Mouse (Mus musculus) embryonic facial prominence, embryonic 11.5 days (tissue): ENCODE data around the gene Smad6. TPM values are rescaled to one million over a fixed set of nuclear protein-coding genes. Genes with fewer than 3 reads are reported as not detected.

Experiments used
- ATAC-seq: fragments of 200-750 bp; cut with Nextera tagmentation; replicated peaks from 2 replicates; pipeline ENCODE4 v1.8.0; 2017; ENCODE audit warnings: low read depth; ENCODE audit not compliant: insufficient number of reproducible peaks, low FRiP score, low TSS enrichment
- DNase-seq: peaks from one replicate; pipeline ENCODE4 v3.0.0-alpha.2; 2015; ENCODE audit warnings: low spot score
- H3K27ac ChIP-seq: fragments of 300-500 bp; sonication (generic); replicated peaks from 2 replicates; pipeline ENCODE4 v1.5.1; 2014; ENCODE audit warnings: mild to moderate bottlenecking, low read depth, low read length, control low read depth
- H3K27me3 ChIP-seq: fragments of 300-500 bp; sonication (generic); 2 replicates; pipeline ENCODE4 v1.6.1; 2014; ENCODE audit warnings: mild to moderate bottlenecking, low read length, moderate library complexity, mixed read lengths; ENCODE audit not compliant: control insufficient read depth, insufficient read depth
- H3K36me3 ChIP-seq: fragments of 300-500 bp; sonication (generic); replicated peaks from 2 replicates; pipeline ENCODE4 v1.6.1; 2014; ENCODE audit warnings: low read depth, mild to moderate bottlenecking, low read length, moderate library complexity, mixed read lengths; ENCODE audit not compliant: control insufficient read depth, insufficient read depth
- H3K4me1 ChIP-seq: fragments of 300-500 bp; sonication (generic); 2 replicates; pipeline ENCODE4 v1.6.1; 2014; ENCODE audit warnings: low read length, mixed read lengths; ENCODE audit not compliant: control insufficient read depth, insufficient read depth
- H3K4me2 ChIP-seq: fragments of 300-500 bp; sonication (generic); 2 replicates; pipeline ENCODE4 v1.6.1; 2014; ENCODE audit warnings: low read depth, mild to moderate bottlenecking, control low read depth, low read length, moderate library complexity
- H3K4me3 ChIP-seq: fragments of 300-500 bp; sonication (generic); 2 replicates; pipeline ENCODE4 v1.5.1; 2014; ENCODE audit warnings: low read depth, low read length, control low read depth
- H3K9ac ChIP-seq: fragments of 300-500 bp; sonication (generic); replicated peaks from 2 replicates; pipeline ENCODE4 v1.6.1; 2014; ENCODE audit warnings: mild to moderate bottlenecking, control low read depth, low read length
- H3K9me3 ChIP-seq: fragments of 300-500 bp; sonication (generic); replicated peaks from 2 replicates; pipeline ENCODE4 v1.6.1; 2016; ENCODE audit warnings: mild to moderate bottlenecking, low read length, inconsistent platforms, mixed read lengths; ENCODE audit not compliant: control insufficient read depth
- WGBS: fragments of 180-500 bp; shearing (Covaris S2); extraction: QIAGEN DNeasy Blood & Tissue Kit; methylation state at CpG from one replicate; pipeline ENCODE4 v1.1.7; 2014; 5-methylcytosine and 5-hydroxymethylcytosine counted together
- polyA plus RNA-seq: library from polyadenylated mRNA; unstranded; fragments of >200 nt; fragmentation: Nextera tagmentation; extraction: Ambion mirVana; gene quantifications from 2 replicates; pipeline ENCODE4 v1.2.1, GENCODE M21; 2014

The Smad6 gene
- polyA plus RNA-seq, 1 experiment from 2014 or later = 9.3 TPM

DNA sequence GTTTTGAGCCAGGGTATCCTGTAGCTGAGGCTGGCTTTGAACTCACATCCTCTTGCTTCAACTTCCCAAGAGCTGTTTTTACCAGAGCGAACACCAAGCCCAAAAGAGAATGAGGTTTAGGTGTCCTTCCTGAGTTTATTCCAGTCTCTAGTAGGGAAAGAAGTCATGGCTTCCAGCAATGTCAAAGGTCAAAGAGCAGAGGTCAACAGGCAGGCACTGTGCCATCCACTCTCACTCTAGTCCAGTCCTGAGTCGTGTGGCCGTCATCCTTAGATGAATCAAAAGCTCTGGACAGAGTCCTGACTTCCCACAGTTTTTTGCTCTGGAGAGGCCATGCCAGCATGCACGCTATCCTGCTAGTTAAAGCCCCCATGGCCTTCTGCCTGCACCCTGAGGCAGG, 30.7 kb downstream of the Smad6 start:
- Histone ChIP-seq H3K4me3 (no peak overlapping the region), H3K9ac (no peak overlapping the region), H3K9me3 (no peaks in the 10 kb centered on the region), H3K4me1 (no peaks in the 10 kb centered on the region), H3K36me3 (no peaks in the 10 kb centered on the region; the same call in none of the 2 replicates), H3K27me3 (no peaks in the 10 kb centered on the region), H3K27ac (no peak overlapping the region), H3K4me2 (no peak overlapping the region)
- 50% methylated on average over 4 of the region's 4 CpGs for WGBS
- DNase-seq (no peak), ATAC-seq (no peak)

DNA sequence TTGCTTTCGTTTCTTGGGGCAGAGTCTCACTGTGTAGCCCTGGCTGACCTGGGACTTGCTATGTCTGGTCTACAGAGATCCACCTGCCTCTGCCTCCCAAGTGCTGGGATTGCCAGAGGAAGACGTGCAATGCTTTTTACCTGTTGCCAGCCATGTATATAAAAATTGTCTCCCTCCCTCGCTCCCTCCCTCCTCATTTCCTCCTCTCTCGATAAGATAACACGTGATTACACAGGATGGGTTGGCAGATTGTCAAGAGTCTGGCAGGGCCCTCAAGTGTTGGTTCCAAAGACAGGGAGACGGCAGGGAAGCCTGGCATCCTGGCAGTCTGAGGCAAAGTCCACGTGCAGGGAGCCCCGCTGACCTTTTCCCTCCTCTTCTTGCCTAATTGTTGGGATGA, 32.2 kb downstream of the Smad6 start:
- H3K27me3 ChIP-seq = no peaks in the 10 kb centered on the region
- no peaks in the 10 kb centered on the region for H3K36me3 ChIP-seq
- no peaks in the 10 kb centered on the region for H3K9me3 ChIP-seq
- DNase-seq = no peak
- no peak overlapping the region for H3K4me2 ChIP-seq
- ATAC-seq = no peak
- 0 out of 2 replicates have a peak, but pooled peaks cover under 1% of the 10 kb centered on the region for H3K4me1 ChIP-seq
- WGBS = 90% methylated on average over 8 of the region's 8 CpGs
- H3K9ac ChIP-seq = no peak overlapping the region
- H3K4me3 ChIP-seq = no peak overlapping the region
- H3K27ac ChIP-seq = no peak overlapping the region

DNA sequence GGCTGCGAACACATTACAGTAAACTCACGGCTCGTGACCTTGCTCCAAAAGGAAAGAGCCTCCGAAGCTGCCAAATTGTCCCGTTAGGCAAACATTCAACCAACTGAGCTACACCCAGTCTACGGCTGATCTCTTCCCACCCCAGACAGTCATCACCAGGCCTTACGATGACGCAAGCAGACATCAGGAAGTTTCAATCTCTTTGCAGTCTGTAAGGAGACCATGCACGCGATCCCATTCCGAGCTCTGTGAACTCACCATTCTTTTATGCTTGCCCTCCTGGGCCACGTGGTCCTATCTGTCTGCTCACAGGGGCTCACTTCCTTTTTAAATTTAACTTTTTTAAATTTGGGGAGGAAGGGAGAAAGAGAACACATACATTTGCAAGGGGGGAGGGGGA, 32.6 kb downstream of the Smad6 start:
- no peak overlapping the region for H3K27ac ChIP-seq
- H3K27me3 ChIP-seq = no peaks in the 10 kb centered on the region
- H3K4me3 ChIP-seq = no peak overlapping the region
- H3K4me1 ChIP-seq = peaks cover 4% of the 10 kb centered on the region; the same call in 1 of the 2 replicates
- ATAC-seq = no peak
- H3K36me3 ChIP-seq = no peaks in the 10 kb centered on the region
- DNase-seq = no peak
- no peak overlapping the region for H3K9ac ChIP-seq
- 86% methylated on average over 12 of the region's 12 CpGs for WGBS
- no peak overlapping the region for H3K4me2 ChIP-seq
- no peaks in the 10 kb centered on the region for H3K9me3 ChIP-seq

DNA sequence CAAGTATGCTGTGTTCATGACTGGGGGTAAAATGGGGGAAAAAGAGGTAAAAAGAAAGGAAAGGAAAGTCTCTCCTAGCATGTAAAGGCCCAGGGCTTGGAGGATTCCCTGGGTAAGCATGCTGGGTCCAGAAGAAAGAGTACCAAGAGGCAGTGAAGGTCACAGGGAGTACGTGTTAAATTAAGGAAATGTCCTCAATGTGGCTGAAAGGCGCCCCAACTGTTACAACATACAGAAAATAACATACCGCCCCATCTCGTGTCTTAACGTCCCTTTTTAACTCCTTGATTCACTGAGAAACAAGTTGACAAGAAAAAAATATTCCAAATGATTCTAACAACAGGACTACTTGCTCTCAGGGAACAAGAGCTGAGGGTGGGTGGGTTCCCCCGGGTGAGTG, 36.7 kb downstream of the Smad6 start:
- 79% methylated on average over 6 of the region's 6 CpGs for WGBS
- ATAC-seq = no peak

DNA sequence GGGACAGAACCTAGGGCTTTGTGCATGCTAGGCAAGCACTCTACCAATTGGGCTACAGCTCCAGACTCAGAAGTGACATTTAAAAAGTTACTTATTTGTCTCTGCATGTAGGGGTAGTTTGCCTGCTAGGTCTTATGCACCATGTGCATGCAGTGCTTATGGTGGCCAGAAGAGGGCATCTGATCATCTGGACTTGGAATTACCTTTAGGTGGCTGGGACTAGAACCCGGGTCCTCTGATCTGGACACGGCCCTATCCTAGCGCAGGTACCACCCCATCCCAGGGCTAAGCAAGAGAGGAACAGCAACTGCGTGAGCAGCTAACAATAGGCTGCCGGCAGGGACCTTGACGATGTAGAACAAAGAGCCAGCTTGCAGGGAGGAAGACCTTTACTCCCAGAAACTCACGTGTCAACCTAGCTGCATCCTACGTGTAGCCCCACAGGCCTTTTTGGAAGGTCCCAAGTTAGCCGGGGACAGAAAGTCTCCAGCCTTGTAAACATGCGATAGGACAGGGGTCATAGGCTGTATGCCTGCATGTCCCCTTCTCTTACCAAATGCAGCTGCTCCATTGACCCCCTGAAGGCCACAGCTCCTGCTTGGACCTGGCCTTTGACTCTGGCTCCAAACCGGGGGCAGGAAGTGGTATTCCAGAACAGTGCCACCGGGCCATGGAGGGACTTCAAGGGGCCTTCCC, 38.8 kb downstream of the Smad6 start:
- no peaks in the 10 kb centered on the region for H3K9me3 ChIP-seq
- no peak for DNase-seq
- no peak overlapping the region for H3K9ac ChIP-seq
- H3K36me3 ChIP-seq = no peaks in the 10 kb centered on the region
- no peak for ATAC-seq
- H3K4me1 ChIP-seq = peaks cover 8% of the 10 kb centered on the region
- no peak overlapping the region for H3K27ac ChIP-seq
- H3K4me2 ChIP-seq = no peak overlapping the region
- H3K27me3 ChIP-seq = no peaks in the 10 kb centered on the region
- no peak overlapping the region for H3K4me3 ChIP-seq
- 65% methylated on average over 12 of the region's 12 CpGs for WGBS

More for the DNA sequence above, 36.7 kb downstream of the Smad6 start:
- Histone ChIP-seq H3K36me3 (no peaks in the 10 kb centered on the region), H3K9ac (no peak overlapping the region), H3K9me3 (no peaks in the 10 kb centered on the region), H3K27me3 (no peaks in the 10 kb centered on the region), H3K4me1 (peaks cover 5% of the 10 kb centered on the region), H3K4me2 (no peak overlapping the region), H3K4me3 (no peak overlapping the region), H3K27ac (no peak overlapping the region)
- DNase-seq = no peak

DNA sequence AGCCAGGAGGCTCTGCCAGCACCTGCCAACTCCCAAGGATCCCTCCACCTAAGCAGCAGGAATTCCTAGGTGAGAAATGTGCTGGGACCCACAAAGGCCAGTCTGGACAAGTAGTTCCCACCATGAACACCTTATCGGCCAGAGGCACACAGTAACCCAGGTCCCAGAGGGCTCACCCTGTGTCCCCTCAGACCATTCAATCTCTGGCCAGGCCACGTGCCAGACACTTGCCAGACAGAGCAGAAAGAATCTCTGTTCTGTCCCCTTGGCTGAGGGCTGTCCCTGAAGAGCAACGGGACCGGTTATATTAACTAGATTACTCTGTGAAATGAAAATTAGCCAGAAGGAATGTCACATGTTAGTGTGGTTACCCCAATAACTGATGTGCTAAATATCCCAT, 39.9 kb downstream of the Smad6 start:
- DNase-seq (no peak), ATAC-seq (no peak)
- no peak overlapping the region for H3K9ac ChIP-seq
- H3K9me3 ChIP-seq = no peaks in the 10 kb centered on the region
- H3K4me3 ChIP-seq = no peak overlapping the region
- 86% methylated on average over 4 of the region's 4 CpGs for WGBS
- H3K4me1 ChIP-seq = peaks cover 8% of the 10 kb centered on the region
- no peak overlapping the region for H3K27ac ChIP-seq
- H3K27me3 ChIP-seq = no peaks in the 10 kb centered on the region
- no peaks in the 10 kb centered on the region for H3K36me3 ChIP-seq
- no peak overlapping the region for H3K4me2 ChIP-seq

DNA sequence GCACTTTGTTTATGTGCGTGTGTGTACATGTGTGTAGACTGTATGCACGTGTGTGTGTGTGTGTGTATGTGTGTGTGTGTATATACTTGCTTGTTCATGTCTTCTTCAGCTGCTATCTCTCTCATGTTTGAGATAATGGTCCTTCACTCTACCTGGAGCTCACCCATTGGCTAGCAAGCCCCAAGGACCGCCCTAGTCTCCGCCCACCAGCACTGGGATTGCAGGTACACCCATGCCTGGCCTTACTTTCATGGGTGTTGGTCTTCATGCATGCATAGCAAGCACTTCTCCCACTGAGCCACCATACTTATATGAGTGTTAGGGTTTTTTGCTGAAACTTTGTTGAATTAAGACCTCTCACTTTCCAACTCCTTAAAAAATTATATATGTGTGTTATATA, 40.5 kb downstream of the Smad6 start:
- H3K27me3 ChIP-seq = no peaks in the 10 kb centered on the region
- H3K9ac ChIP-seq = no peak overlapping the region
- H3K4me2 ChIP-seq = no peak overlapping the region
- H3K27ac ChIP-seq = no peak overlapping the region
- H3K4me1 ChIP-seq = peaks cover 8% of the 10 kb centered on the region
- no peaks in the 10 kb centered on the region for H3K9me3 ChIP-seq
- H3K36me3 ChIP-seq = no peaks in the 10 kb centered on the region
- H3K4me3 ChIP-seq = no peak overlapping the region
- DNase-seq (no peak), ATAC-seq (0 out of 2 replicates have a peak, but pooled peaks have one; percentile 24)
- 77% methylated on average over 4 of the region's 4 CpGs for WGBS

DNA sequence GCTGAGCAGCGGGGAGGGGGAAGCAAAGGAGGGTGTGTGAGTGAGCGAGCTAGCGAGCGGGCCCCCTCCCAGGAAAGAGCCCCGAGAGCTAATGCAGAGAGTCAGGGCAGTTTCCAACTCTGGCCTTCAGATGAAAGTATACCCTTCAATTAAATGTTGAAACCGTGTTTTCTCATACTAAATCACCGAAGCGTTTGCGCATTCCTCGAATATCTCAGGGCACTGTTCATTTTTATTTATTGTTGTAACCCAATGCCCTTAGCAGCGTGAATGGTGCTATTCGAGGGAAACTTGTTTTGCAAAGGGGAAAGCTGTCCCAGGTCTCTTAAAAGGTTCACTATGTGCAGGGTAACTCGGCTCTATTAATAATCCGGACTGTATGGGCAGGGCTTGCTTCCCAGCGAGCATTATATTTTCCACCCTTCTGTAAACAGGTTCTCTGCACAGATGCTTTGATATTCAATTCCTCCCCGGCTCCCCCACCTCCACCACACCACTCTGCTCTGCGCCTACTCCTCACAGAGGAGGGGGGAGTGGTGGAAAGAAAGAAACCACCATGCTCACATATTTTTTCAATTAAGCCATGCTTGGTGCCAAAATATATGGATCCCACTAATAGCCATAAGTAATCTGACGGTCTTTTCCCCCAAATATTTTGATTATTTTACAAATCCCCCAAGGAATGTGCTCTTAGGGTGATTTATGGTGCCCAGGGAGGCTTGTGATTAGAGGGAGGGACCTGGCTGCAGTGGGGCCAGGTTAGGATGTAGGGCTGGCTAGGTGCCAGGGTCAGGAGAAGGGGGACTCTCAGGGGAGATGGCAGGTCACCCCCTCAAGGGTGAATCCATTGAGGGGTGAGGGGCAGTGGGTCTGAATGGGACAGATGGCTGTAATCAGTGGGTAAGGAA, 41.4 kb downstream of the Smad6 start:
- no peaks in the 10 kb centered on the region for H3K36me3 ChIP-seq
- no peaks in the 10 kb centered on the region for H3K9me3 ChIP-seq
- DNase-seq (peak; percentile 78), ATAC-seq (peak; percentile 35; the same call in 1 of the 2 replicates)
- H3K4me3 ChIP-seq = no peak overlapping the region
- no peaks in the 10 kb centered on the region for H3K27me3 ChIP-seq
- H3K4me1 ChIP-seq = peaks cover 16% of the 10 kb centered on the region
- peak overlapping the region; percentile 8; the same call in 1 of the 2 replicates for H3K27ac ChIP-seq
- WGBS = 4% methylated on average over 18 of the region's 18 CpGs
- 0 out of 2 replicates have a peak overlapping the region, but pooled peaks have one; percentile 1 for H3K4me2 ChIP-seq
- H3K9ac ChIP-seq = no peak overlapping the region
